ENCODE assay signal across 7 mouse cellular contexts in genomic region chr12:45067047-45067685, GRCm38 (mm10). TPM values are rescaled to one million over a fixed set of nuclear protein-coding genes. Genes with fewer than 3 reads are reported as not detected.
DNase-seq lines count a peak whose midpoint lies in the region; ATAC-seq and TF ChIP-seq lines count a peak whose summit lies in the region.

No protein-coding gene starts in this region.

- no peak for TF ChIP-seq POLR2A in brain, embryonic 14.5 days (IDR thresholded peaks at IDR 0.05; ENCODE audit: borderline replicate concordance, extremely low read depth, insufficient read depth, insufficient read length, poor library complexity, severe bottlenecking)

- no peak for TF ChIP-seq CTCF in brain, embryonic 14.5 days (IDR thresholded peaks at IDR 0.05; ENCODE audit: borderline replicate concordance, extremely low read depth, insufficient read depth, insufficient read length)

- ATAC-seq in hindbrain, embryonic 14.5 days (ENCODE audit: low FRiP score): peak; percentile 51; the same call in 1 of the 2 replicates
- ATAC-seq in midbrain, embryonic 11.5 days (ENCODE audit: low FRiP score): peak; percentile 85

- no peak overlapping the region for H3K9ac ChIP-seq in hindbrain, embryonic 14.5 days
- H3K9ac ChIP-seq in midbrain, embryonic 11.5 days (ENCODE audit: low read length): no peak overlapping the region

- no peaks in the 10 kb centered on the region for H3K36me3 ChIP-seq in hindbrain, embryonic 14.5 days (replicated peaks; ENCODE audit: control insufficient read depth, insufficient read depth)
- H3K36me3 ChIP-seq in midbrain, embryonic 11.5 days (ENCODE audit: control insufficient read depth, insufficient read depth, low read length): no peaks in the 10 kb centered on the region

- 33% methylated on average over 11 of the region's 11 CpGs for WGBS in hindbrain, embryonic 14.5 days
- WGBS in midbrain, embryonic 11.5 days: 38% methylated on average over 11 of the region's 11 CpGs

- H3K9me3 ChIP-seq in hindbrain, embryonic 14.5 days (ENCODE audit: control insufficient read depth, low read length): no peaks in the 10 kb centered on the region
- no peaks in the 10 kb centered on the region for H3K9me3 ChIP-seq in midbrain, embryonic 11.5 days (ENCODE audit: control insufficient read depth, low read length)

- peak overlapping the region; percentile 24; the same call in 1 of the 2 replicates for H3K4me2 ChIP-seq in hindbrain, embryonic 14.5 days (replicated peaks)
- H3K4me2 ChIP-seq in midbrain, embryonic 11.5 days: no peak overlapping the region; the same call in 1 of the 2 replicates

- H3K4me1 ChIP-seq in hindbrain, embryonic 14.5 days (replicated peaks; ENCODE audit: control insufficient read depth, insufficient read depth, low read length): peaks cover 6% of the 10 kb centered on the region
- H3K4me1 ChIP-seq in midbrain, embryonic 11.5 days (ENCODE audit: control insufficient read depth, insufficient read depth, low read length): no peaks in the 10 kb centered on the region

- no peaks in the 10 kb centered on the region for H3K27me3 ChIP-seq in hindbrain, embryonic 14.5 days (ENCODE audit: control insufficient read depth, insufficient read depth, low read length)
- no peaks in the 10 kb centered on the region for H3K27me3 ChIP-seq in midbrain, embryonic 11.5 days (ENCODE audit: control insufficient read depth, insufficient read depth, low read length)

- H3K27ac ChIP-seq in hindbrain, embryonic 14.5 days: peak overlapping the region; percentile 55; the same call in 1 of the 2 replicates
- H3K27ac ChIP-seq in midbrain, embryonic 11.5 days (ENCODE audit: low read depth, low read length): no peak overlapping the region; the same call in 1 of the 2 replicates

- peak; percentile 77 for DNase-seq in brain, embryonic 14.5 days (ENCODE audit: low read depth)
- peak; percentile 9 for DNase-seq in embryo, embryonic 11.5 days (ENCODE audit: low read depth, low spot score)
- DNase-seq in hindbrain, embryonic 14.5 days (ENCODE audit: low spot score): no peak
- DNase-seq in midbrain, embryonic 11.5 days (ENCODE audit: low spot score, missing footprints): peak; percentile 87
- DNase-seq in spleen, adult 12 weeks (ENCODE audit: low spot score): no peak
- DNase-seq in B cell, adult 2 months: no peak
- no peak for DNase-seq in spleen, adult 18-20 months

- no peak overlapping the region for H3K4me3 ChIP-seq in hindbrain, embryonic 14.5 days (replicated peaks; ENCODE audit: low read length)
- no peak overlapping the region for H3K4me3 ChIP-seq in midbrain, embryonic 11.5 days (ENCODE audit: low read depth, low read length)

RNA-seq across cellular contexts. Expression of gene Stxbp6, which starts 7.3 kb away (rescaled TPM):
- polyA plus RNA-seq in brain, embryonic 14.5 days (2012; rRNA removed): 8.3 and 11.0 TPM in 2 replicates
- 21.4 and 24.6 TPM in 2 replicates for polyA plus RNA-seq in hindbrain, embryonic 14.5 days (2014; fragmentation: Nextera tagmentation; extraction: Ambion mirVana)
- 21.3 and 21.9 TPM in 2 replicates for polyA plus RNA-seq in midbrain, embryonic 11.5 days (2014; fragmentation: Nextera tagmentation; extraction: Ambion mirVana)

Comparison
In these comparisons a context has a peak if more than half of its experiments do, and no peak if none do; other contexts are left out.
1. DNase-seq: peak in brain, embryonic 14.5 days (single experiment), embryo, embryonic 11.5 days (single experiment) and midbrain, embryonic 11.5 days (single experiment); none in hindbrain, embryonic 14.5 days (single experiment), spleen, adult 12 weeks (single experiment), B cell, adult 2 months (0 of 2) and spleen, adult 18-20 months (0 of 2).